Mouse (Mus musculus): ENCODE measurements at regions not wholly inside any gene's neighbourhood (a gene's known extent, or its start where the extent isn't known, plus 50 kb on each side); places are given as distances from the start of the nearest gene placed in this dataset.

- Histone ChIP-seq H3K36me3 (replicated peaks) (no peaks in the 10 kb centered on the region), H3K4me1 (ENCODE audit: insufficient read depth, low read depth, low read length) (peaks cover 8% of the 10 kb centered on the region), H3K9me3 (replicated peaks) (no peaks in the 10 kb centered on the region), H3K27me3 (ENCODE audit: insufficient read depth, low read length) (no peaks in the 10 kb centered on the region), H3K4me3 (ENCODE audit: low read depth, low read length) (no peak overlapping the region)
- no peak for ATAC-seq (ENCODE audit: extremely low read depth, insufficient number of reproducible peaks, low FRiP score, poor library complexity, severe bottlenecking)
- TF ChIP-seq CTCF (IDR thresholded peaks at IDR 0.05; ENCODE audit: low read depth, low read length) (no peak), GATA2 (IDR thresholded peaks at IDR 0.05; ENCODE audit: borderline replicate concordance, low read depth, low read length) (no peak), GATA1 (IDR thresholded peaks at IDR 0.05; ENCODE audit: borderline replicate concordance, low read length) (no peak), TAL1 (conservative IDR thresholded peaks at IDR 0.05; ENCODE audit: low read depth, low read length) (no peak), POLR2AphosphoS5 (IDR thresholded peaks at IDR 0.05; ENCODE audit: insufficient replicate concordance, low read depth, low read length) (no peak)
- no peak for DNase-seq (ENCODE audit: low spot score)
Observed at GRCm38 (mm10) chr3:41465893-41466292, 89.6 kb upstream of the Jade1 start.

GRCm38 (mm10) chr3:41462953-41463644 lies 92.4 kb upstream of the Jade1 start:
- DNase-seq (ENCODE audit: low spot score) (no peak), ATAC-seq (ENCODE audit: extremely low read depth, insufficient number of reproducible peaks, low FRiP score, poor library complexity, severe bottlenecking) (no peak)
- Histone ChIP-seq H3K4me3 (ENCODE audit: low read depth, low read length) (no peak overlapping the region), H3K9me3 (replicated peaks) (no peaks in the 10 kb centered on the region), H3K27me3 (ENCODE audit: insufficient read depth, low read length) (peaks cover 3% of the 10 kb centered on the region), H3K36me3 (replicated peaks) (no peaks in the 10 kb centered on the region), H3K4me1 (ENCODE audit: insufficient read depth, low read depth, low read length) (peaks cover 10% of the 10 kb centered on the region)
- TF ChIP-seq GATA2 (IDR thresholded peaks at IDR 0.05; ENCODE audit: borderline replicate concordance, low read depth, low read length) (no peak), CTCF (IDR thresholded peaks at IDR 0.05; ENCODE audit: low read depth, low read length) (no peak), TAL1 (conservative IDR thresholded peaks at IDR 0.05; ENCODE audit: low read depth, low read length) (no peak)

GRCm38 (mm10) chr3:41460131-41460530 lies 95.4 kb upstream of the Jade1 start:
- Histone ChIP-seq H3K9me3 (replicated peaks) (no peaks in the 10 kb centered on the region), H3K27me3 (ENCODE audit: insufficient read depth, low read length) (peaks cover 3% of the 10 kb centered on the region), H3K4me1 (ENCODE audit: insufficient read depth, low read depth, low read length) (peaks cover 6% of the 10 kb centered on the region; the same call in 1 of the 2 replicates), H3K4me3 (ENCODE audit: low read depth, low read length) (no peak overlapping the region), H3K36me3 (replicated peaks) (no peaks in the 10 kb centered on the region)
- no peak for ATAC-seq (ENCODE audit: extremely low read depth, insufficient number of reproducible peaks, low FRiP score, poor library complexity, severe bottlenecking)
- DNase-seq (ENCODE audit: low spot score) = no peak
- TF ChIP-seq GATA2 (IDR thresholded peaks at IDR 0.05; ENCODE audit: borderline replicate concordance, low read depth, low read length) (no peak), CTCF (IDR thresholded peaks at IDR 0.05; ENCODE audit: low read depth, low read length) (no peak), TAL1 (conservative IDR thresholded peaks at IDR 0.05; ENCODE audit: low read depth, low read length) (no peak), POLR2AphosphoS5 (IDR thresholded peaks at IDR 0.05; ENCODE audit: insufficient replicate concordance, low read depth, low read length) (no peak), GATA1 (IDR thresholded peaks at IDR 0.05; ENCODE audit: borderline replicate concordance, low read length) (no peak)

- TF ChIP-seq TAL1 (conservative IDR thresholded peaks at IDR 0.05; ENCODE audit: low read depth, low read length) (no peak), POLR2AphosphoS5 (IDR thresholded peaks at IDR 0.05; ENCODE audit: insufficient replicate concordance, low read depth, low read length) (no peak), GATA1 (IDR thresholded peaks at IDR 0.05; ENCODE audit: borderline replicate concordance, low read length) (no peak), GATA2 (IDR thresholded peaks at IDR 0.05; ENCODE audit: borderline replicate concordance, low read depth, low read length) (no peak), CTCF (IDR thresholded peaks at IDR 0.05; ENCODE audit: low read depth, low read length) (no peak)
- no peaks in the 10 kb centered on the region for H3K9me3 ChIP-seq (replicated peaks)
- H3K4me3 ChIP-seq (ENCODE audit: low read depth, low read length) = no peak overlapping the region
- peaks cover 14% of the 10 kb centered on the region for H3K27me3 ChIP-seq (ENCODE audit: insufficient read depth, low read length)
- H3K36me3 ChIP-seq (replicated peaks) = no peaks in the 10 kb centered on the region
- DNase-seq (ENCODE audit: low spot score) = no peak
- H3K4me1 ChIP-seq (ENCODE audit: insufficient read depth, low read depth, low read length) = peaks cover 6% of the 10 kb centered on the region; the same call in 1 of the 2 replicates
- ATAC-seq (ENCODE audit: extremely low read depth, insufficient number of reproducible peaks, low FRiP score, poor library complexity, severe bottlenecking) = no peak
Observed at GRCm38 (mm10) chr3:41458156-41458555, 97.4 kb upstream of the Jade1 start.

GRCm38 (mm10) chr3:41453525-41453924 lies 102.0 kb upstream of the Jade1 start:
- no peak for DNase-seq (ENCODE audit: low spot score)
- H3K27me3 ChIP-seq (ENCODE audit: insufficient read depth, low read length) = peaks cover 14% of the 10 kb centered on the region
- no peak overlapping the region for H3K4me3 ChIP-seq (ENCODE audit: low read depth, low read length)
- H3K4me1 ChIP-seq (ENCODE audit: insufficient read depth, low read depth, low read length) = peaks cover 17% of the 10 kb centered on the region
- no peaks in the 10 kb centered on the region for H3K36me3 ChIP-seq (replicated peaks)
- no peaks in the 10 kb centered on the region for H3K9me3 ChIP-seq (replicated peaks)
- no peak for TF ChIP-seq CTCF (IDR thresholded peaks at IDR 0.05; ENCODE audit: low read depth, low read length)
- TF ChIP-seq GATA2 (IDR thresholded peaks at IDR 0.05; ENCODE audit: borderline replicate concordance, low read depth, low read length) = no peak
- no peak for TF ChIP-seq GATA1 (IDR thresholded peaks at IDR 0.05; ENCODE audit: borderline replicate concordance, low read length)
- no peak for TF ChIP-seq TAL1 (conservative IDR thresholded peaks at IDR 0.05; ENCODE audit: low read depth, low read length)
- no peak for TF ChIP-seq POLR2AphosphoS5 (IDR thresholded peaks at IDR 0.05; ENCODE audit: insufficient replicate concordance, low read depth, low read length)
- no peak for ATAC-seq (ENCODE audit: extremely low read depth, insufficient number of reproducible peaks, low FRiP score, poor library complexity, severe bottlenecking)

GRCm38 (mm10) chr3:41452716-41453090 lies 102.8 kb upstream of the Jade1 start:
- no peak for DNase-seq (ENCODE audit: low spot score)
- no peak for ATAC-seq (ENCODE audit: extremely low read depth, insufficient number of reproducible peaks, low FRiP score, poor library complexity, severe bottlenecking)
- peaks cover 11% of the 10 kb centered on the region for H3K4me1 ChIP-seq (ENCODE audit: insufficient read depth, low read depth, low read length)

More at GRCm38 (mm10) chr3:41452716-41453090, 102.8 kb upstream of the Jade1 start:
- Histone ChIP-seq H3K9me3 (replicated peaks) (peaks cover 4% of the 10 kb centered on the region; the same call in 1 of the 2 replicates), H3K27me3 (ENCODE audit: insufficient read depth, low read length) (peaks cover 11% of the 10 kb centered on the region), H3K4me3 (ENCODE audit: low read depth, low read length) (no peak overlapping the region), H3K36me3 (replicated peaks) (no peaks in the 10 kb centered on the region)
- TF ChIP-seq POLR2AphosphoS5 (IDR thresholded peaks at IDR 0.05; ENCODE audit: insufficient replicate concordance, low read depth, low read length) (no peak), CTCF (IDR thresholded peaks at IDR 0.05; ENCODE audit: low read depth, low read length) (no peak), TAL1 (conservative IDR thresholded peaks at IDR 0.05; ENCODE audit: low read depth, low read length) (no peak), GATA2 (IDR thresholded peaks at IDR 0.05; ENCODE audit: borderline replicate concordance, low read depth, low read length) (no peak), GATA1 (IDR thresholded peaks at IDR 0.05; ENCODE audit: borderline replicate concordance, low read length) (no peak)
